Mouse (Mus musculus) olfactory bulb, adult 2 months (tissue): ENCODE measurements around the gene Fzd7.
"Not testable (repeated sequence)": the region's sequence is repeated elsewhere in the genome, so short reads cannot be mapped to it uniquely, and the experiment has no call there.

Experiments
- CTCF ChIP-seq: fragments of 200-500 bp; IDR thresholded peaks from 2 replicates; pipeline ENCODE4 v1.5.1; 2012; ENCODE audit warnings: low read depth, mild to moderate bottlenecking, low read length, moderate library complexity; ENCODE audit not compliant: insufficient read depth
- POLR2A ChIP-seq: fragments of 200-500 bp; IDR thresholded peaks from 2 replicates; pipeline ENCODE4 v1.6.1; 2012; ENCODE audit warnings: mild to moderate bottlenecking, low read depth, low read length, moderate library complexity; ENCODE audit not compliant: insufficient read depth

GRCm38 (mm10) chr1:59442721-59443120 lies 39.5 kb upstream of the Fzd7 start:
- TF ChIP-seq CTCF, POLR2A: not testable (repeated sequence)
